Mouse (Mus musculus): Measurements from ENCODE around the gene Nelfb. TPM values are rescaled to one million over a fixed set of nuclear protein-coding genes. Genes with fewer than 3 reads are reported as not detected.
A peak's percentile ranks its signal among the peaks of the same experiment; 100 is the strongest.

The Nelfb gene
- polyA plus RNA-seq, 1 experiment from 2014 or later: 122 TPM

GRCm38 (mm10) chr2:25180973-25181890, 30.1 kb downstream of the Nelfb start:
- Histone ChIP-seq H3K9me3 (no peaks in the 10 kb centered on the region), H3K4me1 (peaks cover 63% of the 10 kb centered on the region), H3K9ac (peak overlapping the region; percentile 64), H3K4me2 (peak overlapping the region; percentile 91), H3K36me3 (no peaks in the 10 kb centered on the region), H3K4me3 (peak overlapping the region; percentile 58), H3K27ac (peak overlapping the region; percentile 92), H3K27me3 (peaks cover 69% of the 10 kb centered on the region)
- WGBS: under 1% methylated on average over 100 of the region's 100 CpGs
- ATAC-seq (ENCODE audit: borderline replicate concordance, extremely low read depth, low FRiP score, low TSS enrichment): peak; percentile 53; the same call in 1 of the 2 replicates

GRCm38 (mm10) chr2:25180478-25180903, 30.8 kb downstream of the Nelfb start, which contains the start of gene Nrarp:
Gene Nrarp, plus strand, starts transcription at chr2:25180758.
- Histone ChIP-seq H3K9me3 (no peaks in the 10 kb centered on the region), H3K4me2 (peak within 1 kb of the TSS; percentile 91), H3K4me3 (peak within 1 kb of the TSS; percentile 58), H3K4me1 (peaks cover 62% of the 10 kb centered on the region), H3K27me3 (peaks cover 69% of the 10 kb centered on the region), H3K9ac (peak within 1 kb of the TSS; percentile 64), H3K36me3 (no peaks in the 10 kb centered on the region), H3K27ac (peak within 1 kb of the TSS; percentile 92)
- ATAC-seq (ENCODE audit: borderline replicate concordance, extremely low read depth, low FRiP score, low TSS enrichment): peak; percentile 84
- WGBS: 1% methylated on average over 35 of the region's 35 CpGs

- Histone ChIP-seq H3K4me1 (peaks cover 63% of the 10 kb centered on the region), H3K36me3 (no peaks in the 10 kb centered on the region), H3K9me3 (no peaks in the 10 kb centered on the region), H3K4me2 (peak overlapping the region; percentile 91), H3K27ac (0 out of 2 replicates have a peak overlapping the region, but pooled peaks have one; percentile 7), H3K9ac (no peak overlapping the region; the same call in 1 of the 2 replicates), H3K4me3 (peak overlapping the region; percentile 58), H3K27me3 (peaks cover 68% of the 10 kb centered on the region)
- no peak for ATAC-seq (ENCODE audit: borderline replicate concordance, extremely low read depth, low FRiP score, low TSS enrichment)
- WGBS: 51% methylated on average over 15 of the region's 15 CpGs
Observed at GRCm38 (mm10) chr2:25179566-25180217, 31.6 kb downstream of the Nelfb start.

GRCm38 (mm10) chr2:25178285-25178972, 32.9 kb downstream of the Nelfb start:
- Histone ChIP-seq H3K4me3 (no peak overlapping the region), H3K27ac (peak overlapping the region; percentile 71; the same call in 1 of the 2 replicates), H3K27me3 (peaks cover 63% of the 10 kb centered on the region), H3K36me3 (no peaks in the 10 kb centered on the region), H3K9me3 (no peaks in the 10 kb centered on the region), H3K4me2 (peak overlapping the region; percentile 10; the same call in 1 of the 2 replicates), H3K9ac (no peak overlapping the region), H3K4me1 (peaks cover 63% of the 10 kb centered on the region)
- 22% methylated on average over 10 of the region's 10 CpGs for WGBS
- ATAC-seq (ENCODE audit: borderline replicate concordance, extremely low read depth, low FRiP score, low TSS enrichment): no peak

- H3K27me3 ChIP-seq: peaks cover 58% of the 10 kb centered on the region
- H3K4me2 ChIP-seq: peak overlapping the region; percentile 30; the same call in 1 of the 2 replicates
- peak overlapping the region; percentile 7; the same call in 1 of the 2 replicates for H3K9ac ChIP-seq
- no peak overlapping the region for H3K4me3 ChIP-seq
- 8% methylated on average over 6 of the region's 6 CpGs for WGBS
- no peak for ATAC-seq (ENCODE audit: borderline replicate concordance, extremely low read depth, low FRiP score, low TSS enrichment)
- H3K27ac ChIP-seq: peak overlapping the region; percentile 71
- peaks cover 65% of the 10 kb centered on the region for H3K4me1 ChIP-seq
- H3K36me3 ChIP-seq: no peaks in the 10 kb centered on the region
- H3K9me3 ChIP-seq: no peaks in the 10 kb centered on the region
Observed at GRCm38 (mm10) chr2:25177685-25178084, 33.6 kb downstream of the Nelfb start.

- peak overlapping the region; percentile 30; the same call in 1 of the 2 replicates for H3K4me2 ChIP-seq
- no peak overlapping the region for H3K4me3 ChIP-seq
- no peaks in the 10 kb centered on the region for H3K9me3 ChIP-seq
- H3K27ac ChIP-seq: peak overlapping the region; percentile 71
- peaks cover 65% of the 10 kb centered on the region for H3K4me1 ChIP-seq
- H3K9ac ChIP-seq: no peak overlapping the region
- 36% methylated on average over 4 of the region's 4 CpGs for WGBS
- ATAC-seq (ENCODE audit: borderline replicate concordance, extremely low read depth, low FRiP score, low TSS enrichment): no peak
- H3K27me3 ChIP-seq: peaks cover 54% of the 10 kb centered on the region
- no peaks in the 10 kb centered on the region for H3K36me3 ChIP-seq
Observed at GRCm38 (mm10) chr2:25177076-25177475, 34.2 kb downstream of the Nelfb start.

- H3K36me3 ChIP-seq: no peaks in the 10 kb centered on the region
- 50% methylated on average over 6 of the region's 6 CpGs for WGBS
- ATAC-seq (ENCODE audit: borderline replicate concordance, extremely low read depth, low FRiP score, low TSS enrichment): no peak
- peaks cover 61% of the 10 kb centered on the region for H3K4me1 ChIP-seq
- no peaks in the 10 kb centered on the region for H3K9me3 ChIP-seq
- H3K27me3 ChIP-seq: peaks cover 49% of the 10 kb centered on the region
- H3K27ac ChIP-seq: peak overlapping the region; percentile 71; the same call in 1 of the 2 replicates
- no peak overlapping the region for H3K9ac ChIP-seq
- H3K4me2 ChIP-seq: no peak overlapping the region; the same call in 1 of the 2 replicates
- H3K4me3 ChIP-seq: no peak overlapping the region
Observed at GRCm38 (mm10) chr2:25176573-25176972, 34.7 kb downstream of the Nelfb start.

- no peak overlapping the region for H3K4me2 ChIP-seq
Observed at GRCm38 (mm10) chr2:25175690-25176078, 35.6 kb downstream of the Nelfb start.

GRCm38 (mm10) chr2:25174866-25175689, 36.2 kb downstream of the Nelfb start:
- no peak for ATAC-seq (ENCODE audit: borderline replicate concordance, extremely low read depth, low FRiP score, low TSS enrichment)
- 47% methylated on average over 7 of the region's 7 CpGs for WGBS
- Histone ChIP-seq H3K4me3 (no peak overlapping the region), H3K27me3 (peaks cover 34% of the 10 kb centered on the region), H3K36me3 (no peaks in the 10 kb centered on the region), H3K4me2 (no peak overlapping the region), H3K4me1 (peaks cover 52% of the 10 kb centered on the region), H3K27ac (no peak overlapping the region), H3K9ac (no peak overlapping the region), H3K9me3 (no peaks in the 10 kb centered on the region)

More at GRCm38 (mm10) chr2:25175690-25176078, 35.6 kb downstream of the Nelfb start:
- WGBS: 81% methylated on average over 4 of the region's 4 CpGs
- no peak overlapping the region for H3K27ac ChIP-seq
- H3K4me3 ChIP-seq: no peak overlapping the region
- H3K27me3 ChIP-seq: peaks cover 40% of the 10 kb centered on the region
- H3K4me1 ChIP-seq: peaks cover 52% of the 10 kb centered on the region
- no peak for ATAC-seq (ENCODE audit: borderline replicate concordance, extremely low read depth, low FRiP score, low TSS enrichment)
- no peaks in the 10 kb centered on the region for H3K36me3 ChIP-seq
- H3K9ac ChIP-seq: no peak overlapping the region
- H3K9me3 ChIP-seq: no peaks in the 10 kb centered on the region

GRCm38 (mm10) chr2:25173821-25174220, 37.5 kb downstream of the Nelfb start:
- H3K4me2 ChIP-seq: no peak overlapping the region
- H3K4me1 ChIP-seq: peaks cover 57% of the 10 kb centered on the region
- 92% methylated on average over 4 of the region's 4 CpGs for WGBS
- H3K27ac ChIP-seq: no peak overlapping the region
- ATAC-seq (ENCODE audit: borderline replicate concordance, extremely low read depth, low FRiP score, low TSS enrichment): no peak
- H3K36me3 ChIP-seq: no peaks in the 10 kb centered on the region
- H3K27me3 ChIP-seq: peaks cover 24% of the 10 kb centered on the region
- H3K4me3 ChIP-seq: no peak overlapping the region
- H3K9ac ChIP-seq: no peak overlapping the region
- no peaks in the 10 kb centered on the region for H3K9me3 ChIP-seq

All from lung, embryonic 15.5 days (tissue).